Mouse (Mus musculus): ENCODE measurements around the gene Gskip. TPM values are rescaled to one million over a fixed set of nuclear protein-coding genes. Genes with fewer than 3 reads are reported as not detected.

Gskip gene
- total RNA-seq, 2 experiments from 2014 or later: 7.7 TPM

GRCm38 (mm10) chr12:105721452-105722132 lies 37.0 kb downstream of the Gskip start:
- DNase-seq: no peak
- intact Hi-C loops (cut with DNase I): loop anchor here (5.0 kb wide), 1 partner anchor 224 kb away; no protein-coding TSS in a partner anchor

GRCm38 (mm10) chr12:105722657-105723056 lies 38.0 kb downstream of the Gskip start:
- intact Hi-C loops (cut with DNase I): loop anchor here (5.0 kb wide), 1 partner anchor 225 kb away; no protein-coding TSS in a partner anchor

DNA sequence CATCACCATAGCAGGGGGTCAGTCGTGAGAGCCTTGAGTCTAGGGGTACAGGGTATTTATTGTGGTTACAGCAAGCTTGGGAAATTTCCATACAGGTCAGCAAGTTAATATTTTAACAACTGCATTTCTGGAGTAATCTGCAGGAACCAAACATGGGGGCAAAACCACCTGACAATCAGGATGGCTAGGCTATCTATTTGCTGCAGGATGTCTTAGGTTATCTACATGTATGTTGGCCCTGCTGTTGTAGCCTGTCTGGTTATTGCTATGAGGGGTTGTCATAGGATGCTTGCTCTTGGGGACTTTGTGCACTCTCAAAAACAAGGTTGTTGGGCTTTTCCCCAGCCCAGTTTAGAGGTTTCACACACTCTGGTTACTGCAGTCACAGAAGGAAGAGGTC lies 40.0 kb downstream of the Gskip start:
- intact Hi-C loops (cut with DNase I): loop anchor here (5.0 kb wide), 1 partner anchor 227 kb away; no protein-coding TSS in a partner anchor
- no peak for DNase-seq

More at GRCm38 (mm10) chr12:105722657-105723056, 38.0 kb downstream of the Gskip start:
- no peak for DNase-seq

DNA sequence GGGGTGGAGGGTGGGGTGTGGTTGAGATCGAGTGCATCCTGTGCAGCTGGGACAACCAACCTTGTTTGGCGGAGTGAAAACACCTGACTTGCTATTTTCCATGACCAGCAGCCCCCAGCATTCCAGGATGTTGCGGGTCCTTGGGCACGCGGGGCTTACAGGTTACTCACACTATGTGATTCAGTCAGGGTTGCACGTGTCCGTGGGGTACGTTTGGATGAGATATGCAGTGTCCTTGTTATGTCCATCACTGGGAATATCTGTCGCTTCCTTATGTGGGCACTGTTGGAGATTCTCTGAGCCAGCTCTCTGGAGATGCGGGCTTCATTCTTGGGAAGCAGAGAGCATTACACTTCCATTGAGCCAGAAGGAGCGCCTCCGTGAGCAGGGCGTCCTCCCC lies 41.1 kb downstream of the Gskip start:
- intact Hi-C loops (cut with DNase I): no loop called here
- no peak for DNase-seq

GRCm38 (mm10) chr12:105727268-105727667 lies 42.6 kb downstream of the Gskip start:
- no peak for DNase-seq
- intact Hi-C loops (cut with DNase I): no loop called here

DNA sequence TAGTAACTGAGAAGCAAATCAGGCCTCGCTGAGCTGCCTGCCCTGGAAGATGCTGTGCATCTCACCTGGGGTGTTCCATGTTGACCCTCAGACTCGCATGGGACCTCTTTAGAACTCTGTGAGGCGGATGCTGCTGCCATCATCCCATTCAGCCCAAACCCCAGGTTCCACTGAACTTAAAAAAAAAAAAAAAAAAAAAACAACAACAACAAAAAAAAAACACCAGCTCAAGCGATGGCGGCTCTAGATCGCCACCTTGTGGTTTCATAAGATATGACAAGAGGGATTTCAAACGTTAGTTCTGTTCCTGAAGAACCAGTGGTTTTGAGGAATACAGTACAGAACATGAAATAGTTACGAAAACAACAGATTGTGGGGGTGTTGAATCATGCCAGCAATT lies 43.3 kb downstream of the Gskip start:
- peak in 1 of 2 experiments; percentile 5 for DNase-seq
- intact Hi-C loops (cut with DNase I): no loop called here

DNA sequence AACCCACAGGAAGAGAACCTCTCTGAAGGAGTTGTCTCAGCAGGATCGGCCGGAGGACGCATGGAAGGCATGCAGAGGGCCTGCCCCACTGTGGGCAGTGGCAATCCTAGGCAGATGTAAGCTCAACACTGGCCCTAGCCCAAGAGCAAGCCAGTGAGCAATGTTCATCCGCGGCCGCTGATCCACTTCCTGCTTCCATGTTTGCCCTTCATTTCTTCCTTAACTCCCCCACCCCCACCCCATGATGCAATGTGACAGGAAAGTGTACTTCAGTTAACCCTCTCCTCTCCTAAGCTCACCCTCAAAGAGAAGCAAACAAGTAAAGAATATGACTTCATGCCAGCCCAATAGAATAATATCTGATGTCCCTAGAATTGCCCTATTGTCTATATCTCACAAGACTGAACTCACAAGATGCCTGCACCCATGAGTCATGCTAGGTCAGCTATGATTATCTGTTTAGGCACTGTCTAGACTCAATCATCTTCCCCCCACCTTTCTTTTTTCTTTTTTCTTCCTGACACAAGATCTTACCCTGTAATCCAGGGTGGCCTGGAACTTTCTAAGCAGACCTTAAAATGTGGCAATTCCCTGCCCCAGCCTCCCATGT lies 46.3 kb downstream of the Gskip start:
- intact Hi-C loops (cut with DNase I): no loop called here
- no peak for DNase-seq

DNA sequence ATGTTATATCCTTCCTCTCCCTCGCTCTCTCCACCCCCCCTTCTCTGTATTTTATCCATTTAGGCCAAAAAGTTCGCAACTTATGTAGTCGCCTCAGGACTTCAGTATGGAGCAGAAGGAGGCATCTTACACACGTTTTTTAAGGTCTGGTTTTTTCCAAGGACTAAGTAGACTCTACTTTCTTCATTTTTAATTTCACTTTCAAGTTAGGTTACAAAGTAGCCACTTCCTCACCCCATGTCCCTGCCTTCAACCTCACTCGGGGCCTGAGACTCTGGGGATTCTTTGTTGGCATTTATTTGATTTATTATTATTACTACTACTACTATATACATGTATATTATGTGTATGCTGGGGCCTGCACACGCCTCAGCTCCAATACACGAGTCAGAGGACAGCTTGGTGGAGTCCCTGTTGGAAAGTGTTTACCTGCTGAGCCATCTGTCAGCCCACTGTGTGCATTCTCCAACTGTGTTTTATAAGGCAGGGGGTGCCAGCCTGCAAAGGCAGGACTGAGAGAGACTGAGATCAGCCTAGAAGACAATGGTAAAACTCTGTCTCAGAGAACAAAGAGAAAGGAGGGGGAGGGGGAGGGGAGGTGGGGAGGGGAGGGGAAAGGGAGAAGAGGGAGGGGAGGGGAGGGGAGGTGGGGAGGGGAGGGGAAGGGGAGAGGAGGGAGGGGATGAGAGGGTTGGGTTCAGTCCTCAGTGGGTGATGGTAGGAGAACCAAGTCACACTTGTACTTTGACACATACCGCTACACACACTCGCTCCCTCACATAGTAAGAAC lies 48.9 kb downstream of the Gskip start:
- intact Hi-C loops (cut with DNase I): no loop called here
- DNase-seq: no peak

- DNase-seq: no peak
- intact Hi-C loops (cut with DNase I): no loop called here
These were observed 50.7 kb downstream of the Gskip start for GRCm38 (mm10) chr12:105735226-105735888.

- DNase-seq: no peak
- intact Hi-C loops (cut with DNase I): no loop called here
These were observed 51.2 kb downstream of the Gskip start for GRCm38 (mm10) chr12:105735889-105736251.

DNA sequence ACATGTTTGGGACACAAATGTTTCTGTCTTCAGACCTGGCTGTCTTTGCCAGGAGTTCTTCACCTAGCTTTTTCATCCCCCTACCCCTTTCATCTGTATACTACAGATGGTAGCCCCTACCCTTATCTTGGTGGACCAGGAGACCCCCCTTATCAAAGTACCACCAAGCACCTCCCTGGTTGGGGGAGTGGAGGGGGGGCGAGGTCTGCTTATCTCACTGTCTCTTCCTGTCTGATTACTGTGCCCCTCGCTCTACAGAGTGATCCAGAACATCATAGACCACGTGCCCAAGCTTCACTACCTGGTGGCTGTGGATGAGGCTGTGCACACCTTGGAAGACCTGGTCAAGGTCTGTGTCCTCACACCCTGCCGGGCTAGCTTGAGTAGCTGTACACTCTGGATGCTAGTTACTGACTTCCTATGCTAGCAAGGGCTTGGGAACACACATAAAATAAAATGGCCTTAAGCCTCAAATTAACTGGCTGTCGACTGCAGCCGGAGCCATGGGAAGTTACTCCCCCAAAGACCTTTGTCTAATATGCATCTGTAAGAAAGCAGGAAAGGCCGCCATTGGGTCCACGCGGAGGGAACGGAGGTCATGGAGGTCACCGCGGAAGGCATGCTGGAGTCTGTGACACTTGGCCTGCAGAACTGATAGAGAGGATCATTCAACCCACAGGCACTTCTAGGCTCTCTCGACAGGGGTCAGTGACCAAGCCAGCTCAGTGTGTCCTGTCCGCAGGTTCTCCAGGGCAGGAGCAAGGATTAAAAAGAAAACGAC lies 53.9 kb downstream of the Gskip start:
- intact Hi-C loops (cut with DNase I): no loop called here
- DNase-seq: no peak

- intact Hi-C loops (cut with DNase I): no loop called here
- DNase-seq: no peak
These were observed 55.0 kb downstream of the Gskip start for GRCm38 (mm10) chr12:105739656-105740055.

DNA sequence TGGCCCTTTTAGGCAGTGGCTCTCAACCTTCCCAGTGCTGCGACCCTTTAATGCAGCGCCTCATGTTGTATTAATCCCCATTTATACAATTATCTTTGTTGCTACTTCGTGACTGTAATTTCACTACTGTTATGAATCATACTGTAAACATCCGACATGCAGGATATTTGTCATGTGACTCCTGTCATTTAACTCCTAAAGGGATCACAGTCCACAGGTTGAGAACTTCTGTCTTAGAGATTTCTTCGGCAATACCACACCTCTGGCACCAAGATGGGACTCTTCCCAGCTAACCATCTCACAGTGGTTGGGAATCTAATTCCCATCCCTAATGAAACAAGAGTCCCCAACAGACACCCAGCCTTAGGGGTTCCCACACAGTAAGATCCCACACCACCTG lies 63.5 kb downstream of the Gskip start:
- DNase-seq: no peak
- intact Hi-C loops (cut with DNase I): no loop called here

Other genes starting within 250 kb of the Gskip start
- gene D430019H16Rik, start 231.0 kb upstream of the Gskip start, total RNA-seq (2021): under 1 TPM; 0.16 to 0.31 TPM
- under 1 TPM; 0.38 to 0.56 TPM for gene Bdkrb2, start 121.6 kb upstream of the Gskip start, total RNA-seq (2021)
- gene Bdkrb1, start 81.7 kb upstream of the Gskip start, total RNA-seq (2021): not detected
- 10 to 100 TPM; 18.4 to 20.2 TPM for gene Atg2b, start 382 bp downstream of the Gskip start, total RNA-seq (2021)
- not detected for gene Ak7, start 21.1 kb downstream of the Gskip start, total RNA-seq (2021)
- gene Papola, start 99.9 kb downstream of the Gskip start, total RNA-seq (2021): 100 to 1,000 TPM; 107 to 116 TPM